ENCODE assay signal across 8 mouse cellular contexts in genomic region chr2:61453490-61454281, GRCm38 (mm10).
DNase-seq lines count a peak whose midpoint lies in the region; ATAC-seq and TF ChIP-seq lines count a peak whose summit lies in the region.

No protein-coding gene starts in this region.

- H3K27me3 ChIP-seq in intestine, postnatal 0 days (replicated peaks; ENCODE audit: control insufficient read depth, insufficient read depth, low read length) = no peaks in the 10 kb centered on the region
- H3K27me3 ChIP-seq in lung, postnatal 0 days (replicated peaks; ENCODE audit: insufficient read depth, low read length) = no peaks in the 10 kb centered on the region

- no peak overlapping the region for H3K9ac ChIP-seq in intestine, postnatal 0 days (ENCODE audit: low read depth, low read length)
- H3K9ac ChIP-seq in lung, postnatal 0 days (replicated peaks; ENCODE audit: low read depth) = no peak overlapping the region

- no peak for DNase-seq in left cerebral cortex, adult 2 months (ENCODE audit: extremely low spot score in 1 of 2, low spot score in 2 of 2)
- no peak for DNase-seq in left cerebral cortex, adult 11 months (ENCODE audit: low spot score)
- DNase-seq in embryo, embryonic 11 days = peak; percentile 76
- peak; percentile 69 to 82 for DNase-seq in heart, adult 18-20 months
- peak; percentile 25 for DNase-seq in lung, postnatal 0 days (ENCODE audit: low spot score)
- no peak for DNase-seq in thymus, postnatal 25 days
- no peak for DNase-seq in frontal cortex, postnatal 25 days (ENCODE audit: low spot score in 2 of 2)

- peak overlapping the region; percentile 50 for H3K4me3 ChIP-seq in left cerebral cortex, adult 2 months
- peak overlapping the region; percentile 21 for H3K4me3 ChIP-seq in intestine, postnatal 0 days (ENCODE audit: low read depth, low read length)
- H3K4me3 ChIP-seq in lung, postnatal 0 days (ENCODE audit: low read depth, low read length) = peak overlapping the region; percentile 46

- intact Hi-C loops in left cerebral cortex, adult 2 months (cut with DNase I) = loop anchor here (2.0 kb wide), 2 partner anchors 651 to 733 kb away; no protein-coding TSS in a partner anchor

- no peaks in the 10 kb centered on the region for H3K9me3 ChIP-seq in intestine, postnatal 0 days (ENCODE audit: control insufficient read depth)
- no peaks in the 10 kb centered on the region for H3K9me3 ChIP-seq in lung, postnatal 0 days (ENCODE audit: low read length)

- 59% methylated on average over 14 of the region's 14 CpGs for WGBS in intestine, postnatal 0 days
- 23% methylated on average over 14 of the region's 14 CpGs for WGBS in lung, postnatal 0 days

- H3K27ac ChIP-seq in left cerebral cortex, adult 2 months = no peak overlapping the region
- no peak overlapping the region for H3K27ac ChIP-seq in intestine, postnatal 0 days (ENCODE audit: low read depth, low read length)
- H3K27ac ChIP-seq in lung, postnatal 0 days (ENCODE audit: low read length) = no peak overlapping the region

- H3K4me1 ChIP-seq in intestine, postnatal 0 days (replicated peaks; ENCODE audit: control insufficient read depth, insufficient read depth, low read length) = no peaks in the 10 kb centered on the region
- no peaks in the 10 kb centered on the region; the same call in 1 of the 2 replicates for H3K4me1 ChIP-seq in lung, postnatal 0 days (ENCODE audit: insufficient read depth, low read depth, low read length)

- no peaks in the 10 kb centered on the region for H3K36me3 ChIP-seq in intestine, postnatal 0 days (ENCODE audit: control insufficient read depth, insufficient read depth)
- H3K36me3 ChIP-seq in lung, postnatal 0 days (ENCODE audit: insufficient read depth, low read length) = no peaks in the 10 kb centered on the region

- peak overlapping the region; percentile 48 for H3K4me2 ChIP-seq in intestine, postnatal 0 days (replicated peaks; ENCODE audit: low read depth)
- H3K4me2 ChIP-seq in lung, postnatal 0 days (replicated peaks; ENCODE audit: low read depth, low read length) = peak overlapping the region; percentile 70

- no peak for TF ChIP-seq EP300 in lung, postnatal 0 days (IDR thresholded peaks at IDR 0.05)

- TF ChIP-seq CTCF in left cerebral cortex, adult 2 months (IDR thresholded peaks at IDR 0.05) = no peak
- no peak for TF ChIP-seq CTCF in intestine, postnatal 0 days (IDR thresholded peaks at IDR 0.05; ENCODE audit: low read depth)
- TF ChIP-seq CTCF in lung, postnatal 0 days (IDR thresholded peaks at IDR 0.05) = 0 out of 2 replicates have a peak, but pooled peaks have one; percentile 3

- ATAC-seq in intestine, postnatal 0 days = no peak
- ATAC-seq in lung, postnatal 0 days = peak; percentile 28; the same call in 1 of the 2 replicates

Comparison
In these comparisons a context has a peak if more than half of its experiments do, and no peak if none do; other contexts are left out.
1. DNase-seq: peak in embryo, embryonic 11 days (single experiment), heart, adult 18-20 months (2 of 2) and lung, postnatal 0 days (single experiment); none in left cerebral cortex, adult 2 months (0 of 2), left cerebral cortex, adult 11 months (single experiment), thymus, postnatal 25 days (single experiment) and frontal cortex, postnatal 25 days (0 of 2).
2. Peak in every context shown above with its lines, with median percentiles within 50 percentile points of each other: H3K4me3 ChIP-seq.